Mouse (Mus musculus) olfactory bulb, adult 2 months (tissue): ENCODE data around the gene Smdt1. TPM values are rescaled to one million over a fixed set of nuclear protein-coding genes. Genes with fewer than 3 reads are reported as not detected.
A peak's percentile ranks its signal among the peaks of the same experiment; 100 is the strongest.

Experiments
- H3K27ac ChIP-seq: fragments of 200-500 bp; 2 replicates; pipeline ENCODE4 v1.5.1; 2012; ENCODE audit warnings: low read depth, low read length; ENCODE audit not compliant: insufficient read depth
- H3K4me1 ChIP-seq: fragments of 200-500 bp; 2 replicates; pipeline ENCODE4 v1.6.1; 2012; ENCODE audit warnings: low read length; ENCODE audit not compliant: control insufficient read depth, insufficient read depth
- H3K4me3 ChIP-seq: fragments of 200-500 bp; 2 replicates; pipeline ENCODE4 v1.5.1; 2012; ENCODE audit warnings: mild to moderate bottlenecking, low read depth, low read length, moderate library complexity; ENCODE audit not compliant: insufficient read depth
- CTCF ChIP-seq: fragments of 200-500 bp; IDR thresholded peaks from 2 replicates; pipeline ENCODE4 v1.5.1; 2012; ENCODE audit warnings: low read depth, mild to moderate bottlenecking, low read length, moderate library complexity; ENCODE audit not compliant: insufficient read depth
- POLR2A ChIP-seq: fragments of 200-500 bp; IDR thresholded peaks from 2 replicates; pipeline ENCODE4 v1.6.1; 2012; ENCODE audit warnings: mild to moderate bottlenecking, low read depth, low read length, moderate library complexity; ENCODE audit not compliant: insufficient read depth
- WGBS: fragments of 180-500 bp; shearing (Covaris S2); methylation state at CpG from one replicate; pipeline ENCODE4 v1.1.7; 2018; 5-methylcytosine and 5-hydroxymethylcytosine counted together
- polyA plus RNA-seq: library from polyadenylated mRNA; stranded (reverse); fragments of >200 nt; gene quantifications from 2 replicates; pipeline ENCODE4 v1.2.4, GENCODE M21; 2012; ENCODE audit warnings: low replicate concordance; ENCODE audit not compliant: missing spikeins, insufficient read depth, insufficient read length

Smdt1 gene
- polyA plus RNA-seq, 1 experiment: not detected

DNA sequence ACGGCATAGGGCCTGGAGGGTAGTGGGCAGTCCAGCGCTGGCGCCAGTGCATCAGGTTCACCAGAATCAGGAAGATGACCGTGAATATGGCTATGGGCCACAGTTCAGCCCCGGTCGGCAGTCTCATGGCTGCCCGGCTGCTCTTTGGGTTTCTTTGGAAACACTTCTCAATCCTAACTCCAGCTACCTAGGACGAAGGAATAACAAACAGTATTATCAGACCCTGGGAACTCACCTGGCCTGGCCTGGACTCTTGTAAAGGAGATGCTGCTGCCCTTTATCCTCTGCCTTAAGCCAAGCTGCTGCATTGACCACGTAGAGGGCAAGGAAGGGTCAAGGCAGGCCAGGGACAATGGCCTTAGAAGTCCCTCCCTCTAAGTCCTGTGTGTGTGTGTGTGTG, 37.1 kb downstream of the Smdt1 start:
- 90% methylated on average over 9 of the region's 9 CpGs for WGBS
- TF ChIP-seq POLR2A: no peak
- no peak for TF ChIP-seq CTCF
- peak overlapping the region; percentile 65; the same call in 1 of the 2 replicates for H3K27ac ChIP-seq

DNA sequence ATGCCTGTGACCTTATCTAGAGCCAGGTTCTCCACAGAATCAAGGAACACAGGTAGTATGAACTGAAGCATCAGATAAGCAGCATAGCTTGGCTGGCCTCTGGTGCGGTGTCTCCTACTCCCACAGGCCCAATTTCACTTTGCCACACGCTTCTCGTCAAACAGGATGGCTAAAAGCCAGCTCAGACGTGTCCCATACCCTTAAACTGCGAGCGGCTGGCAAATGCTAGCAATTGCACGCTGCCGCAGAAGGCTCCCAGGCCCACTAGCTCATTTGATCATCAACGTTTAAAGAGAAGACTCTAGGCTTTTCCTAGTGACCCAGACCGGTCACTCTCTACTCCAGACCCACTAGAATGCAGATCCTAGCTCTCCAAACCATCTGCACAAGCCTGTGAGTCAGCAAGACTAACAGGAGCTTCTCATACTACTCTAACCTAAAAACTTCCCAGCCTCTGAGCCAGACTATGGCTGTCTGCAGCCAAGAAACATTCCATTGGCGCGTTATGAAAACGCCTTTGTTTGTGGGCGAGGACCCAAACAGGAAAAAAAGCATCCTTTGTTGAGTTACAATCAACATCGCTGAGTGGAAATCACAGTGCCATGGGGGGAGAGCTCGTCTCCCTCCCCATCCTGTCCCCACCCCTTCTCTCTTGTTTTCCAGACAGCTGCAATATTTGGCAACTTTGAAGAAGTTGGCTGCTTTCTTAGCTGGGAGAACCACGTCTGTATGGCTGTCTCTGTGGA, 37.8 kb downstream of the Smdt1 start:
- no peak for TF ChIP-seq POLR2A
- TF ChIP-seq CTCF: no peak
- peak overlapping the region; percentile 65 for H3K27ac ChIP-seq
- WGBS: 32% methylated on average over 17 of the region's 17 CpGs
- peaks cover 20% of the 10 kb centered on the region for H3K4me1 ChIP-seq
- no peak overlapping the region for H3K4me3 ChIP-seq

More for the DNA sequence above, 37.1 kb downstream of the Smdt1 start:
- Histone ChIP-seq H3K4me3 (no peak overlapping the region), H3K4me1 (peaks cover 20% of the 10 kb centered on the region)

DNA sequence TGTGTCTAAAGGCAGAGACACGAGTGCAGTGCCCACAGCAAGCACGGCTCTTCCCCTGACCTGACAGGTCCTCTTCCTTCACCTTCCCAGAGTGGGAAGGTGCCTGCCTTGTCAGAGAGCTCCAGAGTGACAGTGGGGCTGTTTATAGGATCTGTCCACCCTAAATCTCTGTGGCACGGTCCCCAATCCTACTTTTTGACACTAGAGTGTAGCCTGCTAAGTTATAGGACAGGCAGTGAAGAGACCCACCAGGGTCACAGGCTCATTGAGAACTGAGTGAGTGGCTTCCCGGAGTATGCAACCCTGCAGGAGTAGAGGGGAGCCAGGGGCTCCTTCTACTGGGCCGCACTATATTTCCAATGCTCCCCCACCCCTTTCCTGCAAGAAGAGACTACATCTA, 38.9 kb downstream of the Smdt1 start:
- no peak for TF ChIP-seq POLR2A
- peaks cover 20% of the 10 kb centered on the region for H3K4me1 ChIP-seq
- H3K4me3 ChIP-seq: no peak overlapping the region
- H3K27ac ChIP-seq: peak overlapping the region; percentile 89; the same call in 1 of the 2 replicates
- 88% methylated on average over 5 of the region's 5 CpGs for WGBS

DNA sequence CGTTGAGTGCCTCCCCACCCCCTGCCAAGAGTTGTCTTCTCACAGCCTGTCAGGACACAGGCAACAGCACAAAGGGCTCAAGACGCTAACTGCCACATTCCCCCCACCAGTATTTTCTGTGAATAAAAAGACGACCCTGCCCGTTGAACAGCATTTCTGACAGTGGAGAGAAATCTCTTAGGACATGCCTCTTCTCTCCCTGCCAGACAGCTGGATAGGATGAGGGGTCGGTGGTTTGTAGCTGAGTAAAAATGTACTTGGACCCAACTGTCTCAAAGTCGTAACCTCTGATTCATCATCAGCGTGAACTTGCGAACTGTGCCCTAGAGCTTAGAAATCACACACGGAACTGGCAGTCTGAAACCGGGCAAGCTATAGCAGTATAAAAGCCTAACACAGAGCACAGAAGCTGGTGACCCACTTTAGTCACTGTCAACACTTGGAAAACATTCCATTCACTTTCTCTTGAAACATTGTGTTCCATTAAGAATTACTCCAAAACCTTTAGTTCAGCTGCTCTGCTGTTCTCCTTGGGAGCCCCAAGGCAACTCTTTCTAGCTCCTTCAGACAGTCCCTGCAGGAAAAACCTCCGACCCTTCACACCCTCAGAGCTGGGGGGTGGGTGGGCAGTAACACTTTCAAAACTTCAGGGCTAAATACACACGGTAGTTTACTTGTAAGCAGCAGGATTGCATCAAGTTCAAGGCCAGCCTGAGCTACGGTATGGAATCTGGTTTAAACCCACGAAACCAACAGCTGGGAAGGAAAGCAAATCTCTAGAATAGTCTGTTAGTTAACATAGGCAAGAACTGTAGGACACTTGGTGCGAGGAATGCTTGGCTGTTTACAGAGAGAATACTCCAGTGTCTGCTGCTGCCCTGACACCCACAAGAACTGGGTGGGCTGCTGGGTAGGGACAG, 39.8 kb downstream of the Smdt1 start:
- TF ChIP-seq CTCF (no peak), POLR2A (no peak)
- Histone ChIP-seq H3K4me3 (no peak overlapping the region), H3K27ac (peak overlapping the region; percentile 89), H3K4me1 (peaks cover 20% of the 10 kb centered on the region)
- WGBS: 55% methylated on average over 15 of the region's 15 CpGs

DNA sequence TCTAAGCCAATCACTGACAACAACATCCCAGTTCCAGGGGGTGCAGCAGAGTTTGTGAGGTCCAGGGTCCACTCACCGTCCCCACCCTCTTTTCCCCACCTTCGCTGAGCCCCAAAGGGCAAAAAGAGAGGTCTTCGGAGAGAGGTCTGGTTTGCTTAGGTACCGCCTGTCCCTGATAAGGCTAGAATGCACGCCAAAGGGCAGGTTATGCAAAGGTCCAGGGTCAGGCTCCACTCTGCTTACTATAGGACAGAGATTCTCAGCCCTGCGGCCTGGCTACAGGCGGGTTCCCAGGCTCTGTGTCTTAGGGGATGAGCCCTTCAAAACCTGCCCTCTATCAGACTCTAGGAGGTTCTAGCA, 40.7 kb downstream of the Smdt1 start:
- H3K4me3 ChIP-seq: peak overlapping the region; percentile 52
- H3K27ac ChIP-seq: peak overlapping the region; percentile 89
- TF ChIP-seq POLR2A (no peak), CTCF (no peak; the same call in 1 of the 2 replicates)
- WGBS: 70% methylated on average over 7 of the region's 7 CpGs
- peaks cover 20% of the 10 kb centered on the region for H3K4me1 ChIP-seq

DNA sequence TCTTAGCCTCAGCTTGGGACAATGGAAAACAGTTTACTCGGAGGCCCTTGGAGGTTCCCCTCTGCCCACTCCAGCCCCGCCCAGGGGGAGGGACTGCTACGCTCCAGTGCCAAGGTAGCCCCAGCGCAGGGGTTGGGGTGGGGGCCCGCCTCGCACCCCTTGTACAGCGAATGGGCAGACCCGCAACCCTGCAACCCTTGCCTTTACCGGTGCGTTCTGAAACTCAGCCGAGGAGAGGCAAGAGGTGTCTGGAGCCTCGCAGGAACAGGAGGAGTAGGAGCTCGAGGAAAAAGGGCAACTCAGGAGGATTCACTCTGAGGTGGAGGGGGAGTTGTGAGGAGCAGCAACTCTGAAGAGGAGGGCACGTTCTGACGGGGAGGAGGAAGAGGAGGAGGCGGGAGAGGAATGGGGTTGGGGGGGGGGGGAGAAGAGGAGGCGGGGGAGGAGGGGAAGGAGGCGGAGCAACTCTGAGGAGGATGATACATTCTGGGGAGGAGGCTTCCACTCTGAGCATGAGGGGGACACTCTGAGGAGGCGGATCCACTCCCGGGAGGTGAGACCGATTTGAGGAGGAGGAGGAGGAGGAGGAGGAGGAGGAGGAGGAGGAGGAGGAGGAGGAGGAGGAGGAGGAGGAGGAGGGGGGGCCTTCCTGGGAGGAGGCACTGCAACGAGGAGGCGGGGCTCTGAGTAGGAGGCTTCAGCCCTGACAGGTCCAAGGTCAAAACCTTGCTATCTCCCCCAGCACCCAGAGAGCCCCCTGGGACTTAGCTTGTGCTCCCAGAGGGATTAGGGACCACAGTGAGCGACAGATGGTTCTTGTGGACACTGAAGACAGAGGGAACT, 41.3 kb downstream of the Smdt1 start, which contains the start of gene Cyp2d22:
Gene Cyp2d22 (minus strand): TSS at position 390 of the 843 bp plus-strand sequence.
- Histone ChIP-seq H3K4me3 (peak within 1 kb of the TSS; percentile 52), H3K27ac (peak within 1 kb of the TSS; percentile 89), H3K4me1 (peaks cover 20% of the 10 kb centered on the region)
- TF ChIP-seq POLR2A (no peak), CTCF (no peak)
- WGBS: 16% methylated on average over 18 of the region's 24 CpGs

DNA sequence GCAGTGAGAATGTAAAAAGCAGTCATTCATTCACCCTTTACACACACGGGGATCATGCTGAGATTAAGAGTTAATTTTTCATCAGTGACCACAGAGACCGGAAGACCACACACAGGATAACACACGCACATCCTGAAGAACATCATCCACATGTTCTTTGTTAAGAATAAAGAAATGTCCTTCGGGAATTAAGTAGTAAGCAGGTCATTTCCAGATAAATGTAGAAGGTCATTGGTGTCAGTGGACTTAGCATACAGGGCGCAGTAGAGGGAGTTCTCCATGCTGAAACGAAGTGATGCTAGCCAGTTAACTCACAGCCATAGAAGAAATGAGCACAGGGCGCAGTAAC, 41.9 kb downstream of the Smdt1 start:
- no peak for TF ChIP-seq POLR2A
- TF ChIP-seq CTCF: no peak
- peaks cover 16% of the 10 kb centered on the region for H3K4me1 ChIP-seq
- H3K4me3 ChIP-seq: peak overlapping the region; percentile 28; the same call in 1 of the 2 replicates
- WGBS: 41% methylated on average over 7 of the region's 7 CpGs
- H3K27ac ChIP-seq: peak overlapping the region; percentile 67

DNA sequence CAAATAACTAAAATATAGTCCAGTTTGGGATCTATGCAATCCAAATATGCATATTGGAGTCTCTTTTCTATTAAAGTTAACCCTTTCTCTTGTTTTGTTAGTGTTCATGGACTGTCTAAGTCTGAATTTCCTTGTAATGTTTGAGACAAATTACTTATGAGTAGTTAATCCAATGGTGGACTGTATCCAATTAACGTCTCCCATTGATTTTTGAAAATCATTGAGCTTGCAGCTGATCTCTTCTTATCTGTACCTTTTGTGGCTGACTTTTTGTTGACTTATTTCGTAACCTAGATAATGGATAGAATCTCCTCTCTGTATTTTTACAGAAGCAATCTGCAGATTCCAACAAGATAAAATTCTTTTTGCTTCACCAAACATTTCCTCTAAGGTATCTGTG, 43.7 kb downstream of the Smdt1 start:
- WGBS: 97% methylated on average over 2 of the region's 2 CpGs
- no peak overlapping the region for H3K27ac ChIP-seq
- H3K4me3 ChIP-seq: no peak overlapping the region
- TF ChIP-seq POLR2A (no peak), CTCF (no peak)
- peaks cover 9% of the 10 kb centered on the region for H3K4me1 ChIP-seq
